Mouse (Mus musculus) neutrophil, adult 59 days (primary cell): ENCODE results near the gene Olfr497. TPM values are rescaled to one million over a fixed set of nuclear protein-coding genes. Genes with fewer than 3 reads are reported as not detected.

Experiments
- total RNA-seq, 2 experiments: library from RNA; stranded (reverse); gene quantifications; 1 replicate in 1 of 2; 2 replicates in 1 of 2; pipeline ENCODE4 v1.2.4; 2023

Olfr497 gene
- not detected for total RNA-seq

GRCm38 (mm10) chr7:108420121-108420520, at the start of gene Olfr497:
TSS of gene Olfr497 (plus strand) at chr7:108420421.

GRCm38 (mm10) chr7:108392867-108393266, 27.4 kb upstream of the Olfr497 start, which contains the start of gene Olfr495:
TSS of gene Olfr495 (plus strand) at chr7:108393167.

GRCm38 (mm10) chr7:108465026-108465425, 44.8 kb downstream of the Olfr497 start, which contains the start of gene Olfr498:
TSS of gene Olfr498 (plus strand) at chr7:108465326.

Other genes starting within 250 kb of the Olfr497 start
- not detected for gene Olfr486, start 247.7 kb upstream of the Olfr497 start, total RNA-seq
- gene Olfr487, start 205.8 kb upstream of the Olfr497 start, total RNA-seq = not detected
- not detected for gene Olfr488, start 162.1 kb upstream of the Olfr497 start, total RNA-seq
- gene Olfr490, start 131.5 kb upstream of the Olfr497 start, total RNA-seq = not detected
- gene Olfr491, start 107.0 kb upstream of the Olfr497 start, total RNA-seq = not detected
- gene Olfr492, start 96.7 kb upstream of the Olfr497 start, total RNA-seq = not detected
- not detected for gene Olfr493, start 73.4 kb upstream of the Olfr497 start, total RNA-seq
- not detected for gene Olfr494, start 55.1 kb upstream of the Olfr497 start, total RNA-seq
- gene Olfr495, start 27.3 kb upstream of the Olfr497 start, total RNA-seq = not detected
- not detected for gene Olfr498, start 44.9 kb downstream of the Olfr497 start, total RNA-seq
- gene Olfr502, start 104.6 kb downstream of the Olfr497 start, total RNA-seq = not detected
- gene Olfr503, start 124.1 kb downstream of the Olfr497 start, total RNA-seq = not detected
- not detected for gene Olfr504, start 145.4 kb downstream of the Olfr497 start, total RNA-seq
- not detected for gene Olfr506, start 190.4 kb downstream of the Olfr497 start, total RNA-seq
- not detected for gene Olfr507, start 201.4 kb downstream of the Olfr497 start, total RNA-seq
- not detected for gene Olfr508, start 209.6 kb downstream of the Olfr497 start, total RNA-seq
- gene Olfr509, start 231.5 kb downstream of the Olfr497 start, total RNA-seq = not detected
- not detected for gene Olfr510, start 246.0 kb downstream of the Olfr497 start, total RNA-seq